Mouse (Mus musculus): ENCODE measurements around the gene Nrp1.

The Nrp1 gene

DNA sequence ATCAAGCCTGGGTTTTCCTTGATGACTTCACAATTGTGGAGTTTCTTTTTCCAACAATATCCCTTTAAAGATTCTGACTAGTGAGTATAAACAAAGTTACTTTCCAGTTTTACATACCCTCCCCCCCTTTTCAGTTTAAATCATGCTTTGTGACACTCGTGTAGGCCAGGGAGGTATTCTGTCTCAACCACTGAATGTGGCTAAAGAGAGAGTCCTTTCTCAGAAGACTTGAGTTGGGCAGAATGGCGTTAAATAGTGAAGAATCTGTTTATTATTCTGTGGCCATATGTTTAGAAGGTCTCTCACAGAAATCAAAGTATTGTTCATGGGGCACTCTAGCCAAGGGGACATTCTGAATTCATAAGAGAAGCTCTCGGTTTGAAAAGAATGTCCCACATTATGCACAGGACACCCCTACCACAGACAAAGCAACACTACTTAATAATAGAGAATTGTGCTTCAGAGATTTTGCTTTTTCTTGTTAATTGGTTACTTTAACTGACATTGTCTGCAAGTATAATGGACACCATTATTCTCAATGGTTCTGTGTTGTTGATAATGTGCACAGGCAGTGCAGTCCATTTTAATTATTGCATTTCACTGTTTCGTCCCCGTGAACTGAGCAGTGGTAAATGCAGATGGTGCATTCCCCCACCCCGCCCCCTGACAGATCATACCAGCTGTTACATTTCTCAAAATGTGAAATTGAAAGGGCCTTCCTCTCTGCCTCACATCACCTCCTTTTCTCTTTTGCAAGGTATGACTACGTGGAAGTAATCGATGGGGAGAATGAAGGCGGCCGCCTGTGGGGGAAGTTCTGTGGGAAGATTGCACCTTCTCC, 59.8 kb downstream of the Nrp1 start:
- CTCF ChIA-PET = no interaction called here

- CTCF ChIA-PET = no interaction called here
Measured at GRCm38 (mm10) chr8:128419984-128420383, 61.6 kb downstream of the Nrp1 start.

GRCm38 (mm10) chr8:128420402-128420801, 62.0 kb downstream of the Nrp1 start:
- CTCF ChIA-PET = no interaction called here

DNA sequence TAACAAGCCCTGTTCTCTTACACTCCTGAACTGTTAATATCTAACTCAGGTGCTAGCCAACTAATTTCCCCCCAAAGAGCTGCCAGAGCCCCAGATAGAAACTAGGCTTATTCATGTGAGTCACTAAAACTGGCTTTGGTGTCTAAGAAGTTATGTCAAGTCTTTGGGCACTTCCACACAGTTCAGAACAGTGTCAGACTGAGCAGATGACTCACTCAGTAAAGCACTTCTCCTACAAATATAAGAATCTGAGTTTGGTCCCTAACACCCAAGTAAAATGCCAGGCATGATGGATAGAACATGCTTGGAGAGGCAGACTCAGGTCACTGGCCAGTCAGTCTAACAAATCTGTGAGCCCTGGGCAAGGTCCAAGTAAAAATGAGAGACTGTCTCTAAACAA, 65.4 kb downstream of the Nrp1 start:
- CTCF ChIA-PET = no interaction called here

DNA sequence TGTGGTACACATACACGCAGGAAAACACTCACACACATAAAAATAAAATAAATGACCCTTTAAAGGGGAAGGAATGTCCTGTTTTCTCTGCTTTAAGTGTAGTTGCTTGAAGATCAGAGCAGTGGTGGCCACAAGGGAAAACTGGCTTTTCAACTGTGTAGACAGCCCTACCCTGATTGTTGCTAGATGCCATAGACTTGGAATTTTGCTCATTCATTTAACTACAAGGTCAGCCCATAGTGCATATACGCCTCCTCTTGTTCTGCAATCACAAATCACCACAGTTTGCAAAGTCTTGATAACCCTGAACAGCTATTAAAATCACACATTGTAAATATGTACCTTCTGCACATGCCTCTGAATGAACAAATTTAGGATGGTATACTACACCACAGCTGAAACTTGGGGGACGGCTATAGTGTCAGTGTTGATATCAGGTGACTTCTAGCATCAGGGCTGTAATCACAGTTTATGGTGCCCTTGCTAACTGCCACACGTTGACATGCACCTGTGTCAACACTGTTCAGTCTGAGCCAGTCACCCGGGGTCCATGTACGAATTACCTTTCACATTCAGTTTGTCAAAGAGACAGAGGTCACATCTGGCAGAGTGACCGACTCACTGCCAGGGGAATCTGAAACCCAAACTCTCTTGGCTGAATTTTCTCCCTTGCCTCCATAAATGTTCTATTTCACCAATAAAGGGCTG, 66.4 kb downstream of the Nrp1 start:
- CTCF ChIA-PET = no interaction called here

DNA sequence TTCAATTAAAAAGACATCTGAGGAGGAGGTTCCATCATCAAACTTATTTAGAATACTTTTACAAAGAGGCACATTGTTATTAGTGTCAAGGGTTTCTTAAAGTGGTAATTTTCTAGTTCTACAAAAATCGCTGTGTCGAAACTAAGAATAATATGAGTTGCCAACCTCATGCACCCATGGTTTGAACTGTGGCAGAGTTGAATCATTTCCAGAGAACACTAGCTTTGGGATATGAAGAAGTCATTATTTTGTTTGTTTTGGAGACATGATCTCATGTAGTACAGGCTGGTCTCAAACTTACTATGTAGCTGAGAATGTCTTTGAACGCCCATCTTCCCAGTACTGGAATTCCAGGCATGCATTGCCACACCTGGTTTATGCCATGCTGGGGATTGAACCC, 68.7 kb downstream of the Nrp1 start:
- CTCF ChIA-PET = no interaction called here

- CTCF ChIA-PET = no interaction called here
Measured at GRCm38 (mm10) chr8:128428971-128429370, 70.6 kb downstream of the Nrp1 start.

GRCm38 (mm10) chr8:128431082-128431481, 72.7 kb downstream of the Nrp1 start:
- CTCF ChIA-PET = interaction anchor here (0.6 to 0.7 kb wide), 2 partner anchors 102 to 212 kb away, joined by 5 to 11 read pairs; no protein-coding TSS in a partner anchor

DNA sequence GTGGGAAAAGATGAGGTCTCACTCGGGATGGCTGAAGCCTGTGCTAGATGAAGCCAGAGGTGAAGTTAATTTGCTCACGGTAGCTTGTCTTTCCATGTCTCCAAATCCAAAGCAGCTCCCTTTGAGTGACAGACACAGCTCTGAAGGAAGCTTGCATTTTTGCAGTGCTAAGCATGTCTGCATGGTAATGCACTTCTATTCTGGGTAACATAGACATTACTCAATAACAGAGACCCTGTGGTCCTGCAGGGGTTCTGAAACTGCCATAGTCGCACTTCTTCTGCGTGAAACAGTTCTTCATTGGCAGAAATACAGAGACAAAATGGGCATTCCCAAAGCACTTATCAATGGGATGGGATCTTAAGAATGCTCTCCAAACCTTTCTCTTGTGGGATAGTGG, 77.3 kb downstream of the Nrp1 start:
- CTCF ChIA-PET = no interaction called here

DNA sequence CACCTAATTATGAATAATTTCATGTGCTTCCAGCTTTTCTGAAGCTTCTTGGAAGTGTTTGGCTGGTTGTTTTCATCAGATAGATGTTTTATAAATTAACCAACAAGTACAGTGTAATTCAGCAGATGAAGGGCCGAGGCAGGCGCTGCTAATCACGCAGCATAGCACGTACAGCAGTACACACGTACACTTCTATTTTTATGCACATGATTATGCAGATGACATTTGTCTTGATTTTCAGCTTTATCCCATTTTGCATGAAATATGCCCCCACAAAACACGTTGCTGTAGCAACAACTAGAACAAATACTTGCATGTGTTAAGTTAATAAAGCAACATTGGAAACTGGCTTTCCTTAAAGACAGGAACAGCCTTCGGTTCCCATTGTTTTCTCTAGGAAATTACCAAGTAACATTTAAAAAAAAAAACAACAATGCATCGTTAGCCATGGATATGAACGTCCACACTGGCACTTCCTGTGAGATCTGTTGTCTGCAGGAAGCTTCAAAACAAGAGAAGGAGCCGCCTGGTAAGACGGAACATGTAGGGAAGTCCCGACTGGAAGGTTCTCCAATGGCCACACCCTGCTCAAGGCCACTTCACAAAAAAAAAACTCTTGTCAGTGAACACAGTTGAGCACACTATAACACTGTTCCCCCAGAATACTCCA, 78.9 kb downstream of the Nrp1 start:
- CTCF ChIA-PET = no interaction called here

DNA sequence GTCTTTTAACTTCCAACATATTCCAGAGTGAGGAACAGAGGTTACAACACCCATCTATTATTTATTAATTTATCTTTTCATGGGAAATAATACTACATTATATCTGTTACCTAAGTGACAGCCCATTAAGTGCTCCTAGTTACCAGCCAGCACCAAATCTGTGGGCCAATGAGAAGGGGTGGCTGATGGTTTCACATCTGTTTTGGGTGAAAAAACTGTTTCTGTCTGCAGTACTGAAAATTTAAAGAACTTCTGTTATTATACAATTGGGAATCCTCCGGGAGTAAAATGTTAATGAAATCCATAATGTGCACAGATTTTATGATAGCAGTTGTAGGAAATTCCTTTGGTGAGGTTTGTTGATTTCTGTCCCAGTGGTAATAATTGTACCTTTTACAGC, 83.0 kb downstream of the Nrp1 start:
- CTCF ChIA-PET = no interaction called here

DNA sequence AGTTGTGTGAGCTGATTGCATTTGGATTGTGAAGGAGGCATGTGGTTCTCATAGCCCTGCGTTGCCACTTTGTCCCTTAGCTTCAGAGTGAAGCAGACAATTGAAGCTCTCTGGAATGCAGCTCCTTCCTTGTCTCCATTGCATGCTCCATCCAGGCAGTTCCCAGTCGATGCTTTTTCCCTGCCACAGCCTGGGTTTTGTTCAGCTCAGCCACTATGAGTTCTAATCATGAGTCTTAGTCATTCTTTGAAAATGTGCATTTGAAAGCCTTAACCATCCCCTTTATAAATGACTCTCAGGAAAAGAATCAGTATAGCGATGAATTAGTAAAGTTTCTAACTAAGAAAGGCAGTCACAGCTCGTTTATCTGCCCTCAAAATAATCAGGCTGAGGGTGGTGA, 87.2 kb downstream of the Nrp1 start:
- CTCF ChIA-PET = no interaction called here

GRCm38 (mm10) chr8:128446636-128447035, 88.2 kb downstream of the Nrp1 start:
- CTCF ChIA-PET = no interaction called here

GRCm38 (mm10) chr8:128447320-128447719, 88.9 kb downstream of the Nrp1 start:
- CTCF ChIA-PET = no interaction called here

- CTCF ChIA-PET = no interaction called here
Measured at GRCm38 (mm10) chr8:128450390-128451032, 92.1 kb downstream of the Nrp1 start.

GRCm38 (mm10) chr8:128451121-128451520, 92.7 kb downstream of the Nrp1 start:
- CTCF ChIA-PET = no interaction called here

DNA sequence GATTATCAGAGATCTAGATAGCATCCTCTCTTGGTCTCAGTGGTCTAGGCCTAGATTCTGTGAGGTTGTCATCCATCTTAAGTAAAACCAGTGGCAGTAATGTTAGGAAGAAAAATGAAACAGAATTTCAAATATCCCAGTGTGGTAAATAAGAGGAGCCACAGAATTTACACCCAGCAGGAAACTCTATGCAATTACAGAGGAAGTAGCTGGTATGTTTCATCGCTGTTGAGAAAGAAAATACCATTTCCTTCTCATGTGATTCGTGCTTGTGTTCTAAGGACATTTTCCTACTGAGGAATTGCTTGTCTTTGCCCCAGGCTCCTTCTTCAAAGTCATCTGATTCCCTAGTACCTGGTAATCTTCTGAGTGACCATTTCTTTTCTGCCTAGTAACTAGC, 95.1 kb downstream of the Nrp1 start:
- CTCF ChIA-PET = no interaction called here

DNA sequence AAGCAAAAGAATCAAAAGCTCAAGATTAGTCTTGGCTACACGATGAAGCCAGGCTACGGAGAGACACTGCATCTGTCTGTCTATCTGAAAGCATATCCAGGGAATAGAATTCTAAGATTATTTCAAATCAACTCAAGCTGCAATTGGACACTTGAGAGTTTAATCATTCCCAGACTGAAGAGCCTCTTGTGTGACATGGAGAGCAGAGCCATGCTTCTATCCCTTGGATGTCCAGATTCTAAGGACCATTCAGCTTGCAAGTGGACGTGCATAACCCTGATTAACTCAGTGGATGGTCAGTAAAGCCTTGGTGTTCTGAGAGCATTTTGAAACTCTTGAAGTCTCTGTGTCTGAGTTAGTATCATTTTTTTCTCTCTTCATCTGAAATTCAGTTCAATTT, 95.6 kb downstream of the Nrp1 start:
- CTCF ChIA-PET = interaction anchor here (0.7 kb wide), 1 partner anchor 242 kb away, joined by 3 read pairs; no protein-coding TSS in a partner anchor

GRCm38 (mm10) chr8:128457277-128457676, 98.9 kb downstream of the Nrp1 start:
- CTCF ChIA-PET = no interaction called here

GRCm38 (mm10) chr8:128459704-128460103, 101.3 kb downstream of the Nrp1 start:
- CTCF ChIA-PET = no interaction called here

DNA sequence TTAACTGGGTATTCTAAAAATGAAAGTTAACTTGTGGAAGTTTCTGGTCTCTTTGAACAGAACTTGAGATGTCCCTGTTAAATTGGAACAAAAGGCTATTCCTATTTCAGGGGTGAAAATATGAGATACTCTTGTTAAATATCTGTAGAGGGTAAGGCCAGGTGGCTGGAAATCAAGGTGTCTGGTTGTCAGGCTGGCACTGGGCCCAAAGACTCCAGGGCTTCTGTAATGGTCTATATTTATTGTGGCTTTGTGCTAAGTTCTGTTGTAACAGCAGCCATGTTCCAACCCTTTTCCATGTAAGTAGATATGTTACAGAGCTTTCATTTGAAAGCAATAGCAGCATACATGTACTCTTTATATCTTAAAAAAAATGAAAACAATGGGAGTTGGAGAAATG, 103.3 kb downstream of the Nrp1 start:
- CTCF ChIA-PET = no interaction called here

GRCm38 (mm10) chr8:128463162-128463561, 104.8 kb downstream of the Nrp1 start:
- CTCF ChIA-PET = no interaction called here

Measured in spleen, embryonic (tissue).